Mouse (Mus musculus) lung, postnatal 0 days (tissue): ENCODE measurements at regions not wholly inside any gene's neighbourhood (a gene's known extent, or its start where the extent isn't known, plus 50 kb on each side); places are given as distances from the start of the nearest gene placed in this dataset.

Experiments used
- ATAC-seq: fragments of 200-750 bp; cut with Nextera tagmentation; 2 replicates; pipeline ENCODE4 v1.8.0; 2017; ENCODE audit warnings: moderate library complexity
- DNase-seq: peaks from one replicate; pipeline ENCODE4 v3.0.0-alpha.2; 2016; ENCODE audit warnings: low spot score
- H3K27ac ChIP-seq: fragments of 300-500 bp; sonication (generic); 2 replicates; pipeline ENCODE4 v1.5.1; 2014; ENCODE audit warnings: antibody characterized with exemption, mild to moderate bottlenecking, low read length, mixed read lengths
- H3K27me3 ChIP-seq: fragments of 300-500 bp; sonication (generic); replicated peaks from 2 replicates; pipeline ENCODE4 v1.6.1; 2014; ENCODE audit warnings: low read length, mixed read lengths; ENCODE audit not compliant: insufficient read depth
- H3K36me3 ChIP-seq: fragments of 300-500 bp; sonication (generic); 2 replicates; pipeline ENCODE4 v1.6.1; 2014; ENCODE audit warnings: low read length, mixed read lengths; ENCODE audit not compliant: insufficient read depth
- H3K4me1 ChIP-seq: fragments of 300-500 bp; sonication (generic); 2 replicates; pipeline ENCODE4 v1.6.1; 2014; ENCODE audit warnings: antibody characterized with exemption, low read depth, low read length, mixed read lengths; ENCODE audit not compliant: insufficient read depth
- H3K4me2 ChIP-seq: fragments of 300-500 bp; sonication (generic); replicated peaks from 2 replicates; pipeline ENCODE4 v1.6.1; 2014; ENCODE audit warnings: low read depth, mild to moderate bottlenecking, low read length, moderate library complexity, mixed read lengths
- H3K4me3 ChIP-seq: fragments of 300-500 bp; sonication (generic); 2 replicates; pipeline ENCODE4 v1.5.1; 2014; ENCODE audit warnings: low read depth, low read length
- H3K9ac ChIP-seq: fragments of 300-500 bp; sonication (generic); replicated peaks from 2 replicates; pipeline ENCODE4 v1.6.1; 2014; ENCODE audit warnings: low read depth, mild to moderate bottlenecking
- H3K9me3 ChIP-seq: fragments of 300-500 bp; sonication (generic); 2 replicates; pipeline ENCODE4 v1.6.1; 2016; ENCODE audit warnings: low read length, mixed read lengths
- CTCF ChIP-seq: IDR thresholded peaks from 2 replicates; pipeline ENCODE4 v1.5.1; 2016; ENCODE audit warnings: antibody characterized with exemption, mild to moderate bottlenecking
- EP300 ChIP-seq: IDR thresholded peaks from 2 replicates; pipeline ENCODE4 v1.6.1; 2016; ENCODE audit warnings: antibody characterized with exemption, mild to moderate bottlenecking, control low read depth
- WGBS: fragments of 180-500 bp; shearing (Covaris S2); extraction: QIAGEN DNeasy Blood & Tissue Kit; methylation state at CpG from one replicate; pipeline ENCODE4 v1.1.7; 2014; 5-methylcytosine and 5-hydroxymethylcytosine counted together

DNA sequence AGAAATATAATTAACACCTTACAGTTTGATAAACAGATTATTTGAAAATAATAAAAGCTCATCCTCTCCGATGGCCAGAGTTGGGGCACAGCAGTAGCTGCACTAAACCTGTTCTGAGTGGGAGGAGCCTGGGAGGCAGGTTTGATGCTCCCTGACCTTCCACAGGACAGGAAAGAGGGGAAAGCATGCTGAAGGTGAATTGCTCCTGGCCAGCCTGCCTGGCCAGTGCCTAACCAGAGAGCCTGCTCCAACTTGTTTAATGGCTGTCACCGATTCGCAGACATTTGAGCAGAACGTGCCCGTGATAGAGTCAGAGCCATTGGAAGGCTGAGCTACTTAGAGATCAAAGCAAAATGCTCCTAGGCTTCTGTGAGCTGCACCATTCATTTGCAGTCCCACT is 2056.9 kb upstream of the 5930422O12Rik start:
- DNase-seq (no peak), ATAC-seq (no peak)
- 66% methylated on average over 5 of the region's 5 CpGs for WGBS
- Histone ChIP-seq H3K9me3 (no peaks in the 10 kb centered on the region), H3K4me2 (no peak overlapping the region), H3K27me3 (no peaks in the 10 kb centered on the region), H3K4me3 (no peak overlapping the region), H3K36me3 (no peaks in the 10 kb centered on the region), H3K27ac (no peak overlapping the region), H3K9ac (no peak overlapping the region), H3K4me1 (no peaks in the 10 kb centered on the region)
- TF ChIP-seq EP300 (no peak), CTCF (no peak)

DNA sequence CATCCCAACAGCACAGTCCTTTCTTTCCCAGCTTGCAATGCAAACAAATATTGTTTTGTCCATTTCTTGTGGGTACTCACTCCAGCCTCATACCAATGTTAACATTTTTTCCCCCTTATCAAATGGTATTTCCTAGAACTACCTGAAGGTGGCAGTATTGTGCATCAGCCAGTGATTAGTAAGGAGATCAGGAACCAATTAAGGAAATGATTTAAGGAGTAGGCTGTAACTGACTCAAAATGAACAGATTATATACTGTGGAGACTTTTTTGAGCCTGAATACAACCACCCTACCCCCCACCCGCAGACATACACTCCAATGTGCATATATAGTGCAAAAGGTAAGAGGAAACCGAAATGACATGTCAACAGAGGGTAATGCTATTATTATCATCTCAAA is 2056.1 kb upstream of the 5930422O12Rik start:
- WGBS, result 73% methylated on average over 2 of the region's 2 CpGs
- Histone ChIP-seq H3K4me3 (no peak overlapping the region), H3K9me3 (no peaks in the 10 kb centered on the region), H3K4me1 (no peaks in the 10 kb centered on the region), H3K36me3 (no peaks in the 10 kb centered on the region), H3K9ac (no peak overlapping the region), H3K27me3 (no peaks in the 10 kb centered on the region), H3K27ac (no peak overlapping the region), H3K4me2 (no peak overlapping the region)
- DNase-seq, result peak; percentile 51
- no peak for ATAC-seq
- TF ChIP-seq CTCF (peak; percentile 69), EP300 (no peak)

DNA sequence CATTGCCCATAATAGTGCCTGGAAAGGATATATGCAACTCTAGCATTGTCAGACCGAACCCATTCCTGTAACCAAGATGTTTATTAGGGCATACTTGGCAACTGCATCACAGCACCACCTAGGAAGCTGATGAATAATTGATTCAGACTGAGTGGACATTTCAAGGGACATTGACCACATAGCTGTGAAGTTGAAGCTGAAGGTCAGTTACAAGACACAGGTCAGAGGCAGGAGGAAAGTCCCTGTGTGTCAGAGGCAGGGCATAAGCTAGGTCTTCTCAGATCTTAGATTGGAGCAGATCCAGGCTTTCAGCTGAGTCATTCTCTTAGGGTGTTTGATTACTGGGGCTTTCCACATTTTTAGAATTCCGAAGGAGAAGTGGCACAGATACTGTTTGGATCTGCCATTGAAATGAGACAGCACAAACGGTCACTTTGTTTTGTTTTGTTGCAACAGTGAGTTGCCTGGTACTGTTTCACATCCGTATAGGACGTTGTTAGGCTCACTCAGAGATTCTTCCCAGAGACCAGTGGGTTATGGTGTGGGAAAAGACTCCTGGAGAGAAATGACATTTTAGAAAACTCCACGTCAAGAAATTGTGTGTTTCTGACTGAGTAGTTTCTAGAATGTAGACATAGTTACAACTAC is 2055.2 kb upstream of the 5930422O12Rik start:
- no peaks in the 10 kb centered on the region for H3K27me3 ChIP-seq
- ATAC-seq (peak; percentile 35), DNase-seq (peak; percentile 15)
- peak; percentile 76 for TF ChIP-seq EP300
- TF ChIP-seq CTCF, result no peak
- H3K4me1 ChIP-seq, result no peaks in the 10 kb centered on the region
- H3K9ac ChIP-seq, result no peak overlapping the region
- H3K9me3 ChIP-seq, result no peaks in the 10 kb centered on the region
- H3K4me3 ChIP-seq, result no peak overlapping the region
- H3K4me2 ChIP-seq, result no peak overlapping the region
- no peaks in the 10 kb centered on the region for H3K36me3 ChIP-seq
- H3K27ac ChIP-seq, result no peak overlapping the region
- WGBS, result 45% methylated on average over 6 of the region's 6 CpGs

DNA sequence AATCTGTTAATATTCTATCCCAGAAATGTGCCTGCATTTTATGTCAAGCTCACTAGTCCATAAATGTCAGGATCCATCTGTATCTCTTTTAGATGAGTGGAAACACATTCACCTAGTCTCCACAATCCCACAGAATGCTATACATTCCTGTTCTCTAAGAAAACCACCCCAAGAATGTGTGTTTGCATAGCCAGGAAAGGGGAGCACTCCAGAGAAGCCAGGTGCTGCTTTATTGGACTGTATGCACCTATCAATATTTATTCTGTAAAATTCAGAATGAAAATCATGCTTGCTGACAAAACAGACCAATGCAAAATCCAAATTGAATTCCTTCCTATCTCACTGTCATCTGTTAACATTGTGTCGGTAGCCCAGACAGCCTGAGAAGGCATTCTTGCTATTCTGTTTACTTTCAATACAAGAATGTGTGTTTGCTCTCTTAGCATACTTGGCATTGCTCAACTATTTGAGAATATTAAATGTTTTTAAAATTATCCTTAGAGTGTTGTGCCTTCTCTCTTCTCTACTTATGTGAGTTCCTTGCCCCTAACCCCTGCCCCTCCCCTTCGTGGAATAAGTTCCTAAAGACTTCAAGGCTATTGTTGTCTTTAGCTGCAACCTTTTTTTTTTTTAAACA is 2050.7 kb upstream of the 5930422O12Rik start:
- no peak overlapping the region for H3K4me2 ChIP-seq
- no peaks in the 10 kb centered on the region for H3K4me1 ChIP-seq
- no peaks in the 10 kb centered on the region for H3K27me3 ChIP-seq
- no peak overlapping the region for H3K27ac ChIP-seq
- H3K36me3 ChIP-seq, result no peaks in the 10 kb centered on the region
- TF ChIP-seq CTCF (no peak), EP300 (peak; percentile 84)
- ATAC-seq, result no peak; the same call in 1 of the 2 replicates
- peak; percentile 7 for DNase-seq
- WGBS, result 39% methylated on average over 2 of the region's 2 CpGs
- H3K9me3 ChIP-seq, result no peaks in the 10 kb centered on the region
- no peak overlapping the region for H3K4me3 ChIP-seq
- H3K9ac ChIP-seq, result no peak overlapping the region

DNA sequence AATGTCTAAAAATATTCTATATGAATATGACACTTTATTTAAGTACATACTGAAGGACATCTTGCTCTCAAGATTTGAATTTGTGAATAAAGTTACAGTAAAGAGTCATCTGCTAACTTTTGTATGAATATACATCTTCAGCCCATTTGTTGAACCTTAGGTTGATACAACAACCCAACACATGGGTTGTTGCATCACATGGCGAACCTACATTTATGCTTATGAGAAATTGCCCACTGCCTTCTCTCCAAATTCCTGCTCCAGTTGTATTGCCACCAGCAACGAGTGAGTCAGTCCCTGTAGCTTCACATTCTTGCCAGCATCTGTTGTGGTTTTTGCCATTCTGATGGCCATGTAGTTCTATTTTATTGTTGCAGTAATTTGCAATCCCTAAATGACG is 2023.7 kb upstream of the 5930422O12Rik start:
- Histone ChIP-seq H3K9ac (no peak overlapping the region), H3K9me3 (no peaks in the 10 kb centered on the region), H3K36me3 (no peaks in the 10 kb centered on the region), H3K4me3 (no peak overlapping the region), H3K27me3 (no peaks in the 10 kb centered on the region), H3K4me1 (no peaks in the 10 kb centered on the region), H3K27ac (no peak overlapping the region), H3K4me2 (no peak overlapping the region)
- ATAC-seq (no peak), DNase-seq (no peak)
- TF ChIP-seq CTCF, result no peak
- no peak for TF ChIP-seq EP300
- 79% methylated on average over 3 of the region's 3 CpGs for WGBS

DNA sequence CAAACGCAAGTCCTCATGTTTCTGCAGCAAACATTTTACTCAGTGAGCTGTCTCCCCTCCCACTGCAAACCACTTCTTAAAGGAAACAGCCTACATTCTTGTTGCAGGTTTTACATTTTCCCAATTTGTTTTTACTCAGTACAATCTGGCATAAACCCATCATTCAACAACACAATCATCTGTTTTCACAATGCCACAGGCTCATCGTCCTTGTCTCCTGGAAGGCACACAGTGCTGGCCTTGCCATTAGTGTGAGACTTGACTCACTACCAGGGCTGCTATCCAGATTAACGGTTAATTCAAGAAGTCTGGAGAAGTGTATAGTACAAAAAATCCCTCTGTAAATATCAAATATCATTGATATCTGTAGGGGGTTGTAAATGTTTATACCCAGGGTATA is 2006.3 kb upstream of the 5930422O12Rik start:
- no peak overlapping the region for H3K4me3 ChIP-seq
- no peak for ATAC-seq
- TF ChIP-seq CTCF, result no peak
- no peak for TF ChIP-seq EP300

More for the DNA sequence above, 2006.3 kb upstream of the 5930422O12Rik start:
- Histone ChIP-seq H3K9ac (no peak overlapping the region), H3K4me1 (no peaks in the 10 kb centered on the region), H3K27ac (no peak overlapping the region), H3K4me2 (no peak overlapping the region), H3K36me3 (no peaks in the 10 kb centered on the region), H3K9me3 (no peaks in the 10 kb centered on the region), H3K27me3 (no peaks in the 10 kb centered on the region)
- DNase-seq, result no peak
- 55% methylated on average over 3 of the region's 3 CpGs for WGBS
